Mouse (Mus musculus): ENCODE data around the gene Zcchc14.

DNA sequence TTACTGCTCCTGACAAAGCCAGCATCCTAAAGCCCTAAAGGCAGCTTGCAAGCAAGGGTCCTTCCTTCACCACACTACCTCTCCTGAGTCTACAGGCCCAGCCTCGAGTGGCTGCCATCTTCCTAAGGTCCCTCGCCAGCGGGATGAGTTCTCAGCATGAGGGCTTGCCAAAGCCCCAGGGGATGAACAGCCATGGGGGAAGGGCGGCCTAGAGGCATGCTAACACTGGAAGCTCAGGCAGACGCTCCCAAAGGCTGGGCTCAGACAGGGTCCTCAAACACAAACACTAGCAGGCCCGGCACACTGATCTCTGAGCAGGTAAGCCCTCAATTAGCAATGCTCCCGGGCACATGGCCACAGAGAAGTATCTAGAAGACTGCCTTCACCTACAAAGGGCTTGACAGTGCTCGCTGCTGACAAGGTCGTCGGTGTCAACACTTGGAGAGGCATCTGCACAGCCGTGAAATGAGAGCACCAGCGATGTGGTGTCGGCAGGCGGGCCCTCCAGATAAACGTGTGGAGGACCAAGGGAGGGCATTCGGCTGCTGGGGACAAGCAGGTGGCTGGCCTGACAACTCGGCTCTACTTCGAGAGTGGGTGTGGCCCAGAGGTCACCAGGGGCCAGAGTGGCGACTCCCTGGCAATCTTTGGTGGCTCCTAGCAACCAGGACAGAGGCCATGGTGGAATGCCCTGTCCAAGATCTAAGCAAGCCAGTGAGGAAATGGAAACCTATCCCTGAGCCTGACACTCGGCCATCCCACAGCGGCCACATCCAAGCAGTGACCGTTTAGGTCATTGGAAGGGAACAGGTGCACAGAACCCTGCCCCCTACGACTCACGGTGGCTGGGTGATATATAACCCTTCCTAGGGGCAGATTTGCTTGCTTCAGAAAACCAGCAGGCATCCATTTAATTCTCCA is 101.4 kb downstream of the Zcchc14 start:
- TF ChIP-seq CTCF (IDR thresholded peaks at IDR 0.05; ENCODE audit: control insufficient read depth, insufficient read depth, insufficient replicate concordance, low read depth, low read length), result no peak
- no peak for TF ChIP-seq POLR2A (IDR thresholded peaks at IDR 0.05; ENCODE audit: control insufficient read depth, low read depth, low read length)

All from testis, adult 2 months (tissue).